Mouse (Mus musculus) right cerebral cortex, postnatal 4 days (tissue): ENCODE results near the gene Dgka.

Source experiments
- DNase-seq: peaks from one replicate; pipeline ENCODE4 v3.0.0-alpha.2; 2022

Gene Dgka

GRCm38 (mm10) chr10:128744680-128745601 lies at the start of gene Dgka:
Gene Dgka, minus strand, starts transcription at chr10:128744855.
- DNase-seq = no peak

- DNase-seq = no peak
Observed at GRCm38 (mm10) chr10:128794391-128794790, 49.7 kb upstream of the Dgka start.

- DNase-seq = no peak
Observed at GRCm38 (mm10) chr10:128793258-128793657, 48.6 kb upstream of the Dgka start.

GRCm38 (mm10) chr10:128792041-128792440 lies 47.4 kb upstream of the Dgka start:
- no peak for DNase-seq

- DNase-seq = no peak
Observed at GRCm38 (mm10) chr10:128790398-128791124, 45.9 kb upstream of the Dgka start, which contains the start of gene Mmp19. Gene Mmp19, plus strand, starts transcription at chr10:128790910.

GRCm38 (mm10) chr10:128780200-128780599 lies 35.5 kb upstream of the Dgka start:
- DNase-seq = no peak

- DNase-seq = no peak
Observed at GRCm38 (mm10) chr10:128779011-128779795, 34.5 kb upstream of the Dgka start.

- DNase-seq = no peak
Observed at GRCm38 (mm10) chr10:128778441-128778840, 33.8 kb upstream of the Dgka start.

- no peak for DNase-seq
Observed at GRCm38 (mm10) chr10:128773685-128774084, 29.0 kb upstream of the Dgka start.

- DNase-seq = no peak
Observed at GRCm38 (mm10) chr10:128772895-128773294, 28.2 kb upstream of the Dgka start.

GRCm38 (mm10) chr10:128748252-128748864 lies 3.7 kb upstream of the Dgka start:
- peak; percentile 83 for DNase-seq

- DNase-seq = peak; percentile 56
Observed at GRCm38 (mm10) chr10:128747646-128748251, 3.1 kb upstream of the Dgka start, which contains the start of gene Pym1. Gene Pym1, plus strand, starts transcription at chr10:128747889.

GRCm38 (mm10) chr10:128746972-128747645 lies 2.5 kb upstream of the Dgka start:
- no peak for DNase-seq

GRCm38 (mm10) chr10:128745946-128746613 lies 1.4 kb upstream of the Dgka start:
- no peak for DNase-seq

- no peak for DNase-seq
Observed at GRCm38 (mm10) chr10:128744211-128744610, 444 bp downstream of the Dgka start.

- peak; percentile 39 for DNase-seq
Observed at GRCm38 (mm10) chr10:128743791-128744191, 864 bp downstream of the Dgka start.

GRCm38 (mm10) chr10:128743235-128743634 lies 1.4 kb downstream of the Dgka start:
- no peak for DNase-seq

- DNase-seq = no peak
Observed at GRCm38 (mm10) chr10:128742616-128743015, 2.0 kb downstream of the Dgka start.

GRCm38 (mm10) chr10:128740296-128740695 lies 4.4 kb downstream of the Dgka start:
- no peak for DNase-seq

- DNase-seq = no peak
Observed at GRCm38 (mm10) chr10:128737435-128737834, 7.2 kb downstream of the Dgka start.

GRCm38 (mm10) chr10:128731992-128732391 lies 12.7 kb downstream of the Dgka start:
- no peak for DNase-seq
